Mouse (Mus musculus) cerebellum, adult 2 months (tissue): ENCODE results near the gene Dact1. TPM values are rescaled to one million over a fixed set of nuclear protein-coding genes. Genes with fewer than 3 reads are reported as not detected.

Experiments used
- DNase-seq, 2 experiments: peaks; one replicate each; pipeline ENCODE4 v3.0.0; 2021
- H3K27ac ChIP-seq: fragments of 200-500 bp; 2 replicates; pipeline ENCODE4 v1.5.1; 2012; ENCODE audit warnings: low read length, control low read depth, inconsistent platforms; ENCODE audit not compliant: insufficient read depth
- H3K27me3 ChIP-seq: fragments of 200-500 bp; 2 replicates; pipeline ENCODE4 v1.6.1; 2012; ENCODE audit warnings: inconsistent platforms, mild to moderate bottlenecking, low read length, moderate library complexity; ENCODE audit not compliant: control insufficient read depth, insufficient read depth
- H3K4me1 ChIP-seq: fragments of 200-500 bp; 2 replicates; pipeline ENCODE4 v1.6.1; 2011; ENCODE audit warnings: low read length; ENCODE audit not compliant: control insufficient read depth, insufficient read depth
- H3K4me3 ChIP-seq: fragments of 200-500 bp; replicated peaks from 2 replicates; pipeline ENCODE3; 2011; ENCODE audit warnings: mild to moderate bottlenecking, low read depth, low read length, control low read depth; ENCODE audit not compliant: insufficient read depth
- CTCF ChIP-seq: fragments of 200-500 bp; IDR thresholded peaks from 2 replicates; pipeline ENCODE4 v1.5.1; 2011; ENCODE audit warnings: low read depth, mild to moderate bottlenecking, control low read depth, low read length, moderate library complexity, borderline replicate concordance; ENCODE audit not compliant: insufficient read depth
- POLR2A ChIP-seq: fragments of 200-500 bp; IDR thresholded peaks from 2 replicates; pipeline ENCODE4 v1.6.1; 2011; ENCODE audit warnings: low read length, control low read depth, borderline replicate concordance; ENCODE audit not compliant: insufficient read depth
- WGBS: fragments of 180-500 bp; shearing (Covaris S2); methylation state at CpG from one replicate; pipeline ENCODE4 v1.1.7; 2018; 5-methylcytosine and 5-hydroxymethylcytosine counted together
- polyA plus RNA-seq: library from polyadenylated mRNA; depleted of rRNA; stranded (reverse); fragments of >200 nt; gene quantifications from 2 replicates; pipeline ENCODE4 v1.2.3, GENCODE M21; 2012; rRNA removed

The Dact1 gene
- polyA plus RNA-seq, 1 experiment: 17.0 TPM

GRCm38 (mm10) chr12:71364531-71364930 lies 54.8 kb downstream of the Dact1 start:
- TF ChIP-seq POLR2A (no peak), CTCF (no peak)
- 71% methylated on average over 3 of the region's 3 CpGs for WGBS
- no peaks in the 10 kb centered on the region for H3K27me3 ChIP-seq
- DNase-seq: no peak
- no peak overlapping the region for H3K27ac ChIP-seq
- peaks cover 12% of the 10 kb centered on the region; the same call in 1 of the 2 replicates for H3K4me1 ChIP-seq
- H3K4me3 ChIP-seq: no peak overlapping the region

DNA sequence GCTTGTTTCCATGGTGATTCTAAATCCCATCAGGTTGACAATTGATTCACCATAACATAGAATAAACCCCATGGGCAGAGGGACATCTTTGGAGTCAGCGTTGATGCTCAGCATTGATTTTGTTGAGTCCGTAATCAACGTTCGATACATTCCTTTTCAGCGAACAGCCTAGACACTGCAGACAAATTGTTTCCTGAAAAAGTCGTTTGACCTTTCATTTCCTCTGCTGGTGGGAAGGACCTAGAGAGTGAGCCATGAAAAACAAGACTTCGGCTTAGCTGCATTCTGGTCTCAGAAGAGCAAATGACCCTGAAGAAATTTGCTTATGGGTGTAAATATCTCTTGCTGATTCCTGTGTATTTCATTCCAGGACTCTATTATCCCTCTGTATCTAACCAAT lies 55.5 kb downstream of the Dact1 start:
- Histone ChIP-seq H3K4me1 (peaks cover 16% of the 10 kb centered on the region; the same call in 1 of the 2 replicates), H3K27ac (no peak overlapping the region), H3K27me3 (no peaks in the 10 kb centered on the region), H3K4me3 (no peak overlapping the region)
- 87% methylated on average over 7 of the region's 7 CpGs for WGBS
- TF ChIP-seq CTCF: no peak
- no peak for TF ChIP-seq POLR2A
- DNase-seq: no peak

GRCm38 (mm10) chr12:71366175-71366574 lies 56.5 kb downstream of the Dact1 start:
- DNase-seq: peak; percentile 73 to 83
- 4% methylated on average over 6 of the region's 6 CpGs for WGBS
- Histone ChIP-seq H3K4me1 (peaks cover 16% of the 10 kb centered on the region; the same call in 1 of the 2 replicates), H3K27ac (peak overlapping the region; percentile 29), H3K27me3 (no peaks in the 10 kb centered on the region), H3K4me3 (no peak overlapping the region)
- no peak for TF ChIP-seq CTCF
- peak; percentile 15; the same call in 1 of the 2 replicates for TF ChIP-seq POLR2A

- DNase-seq: no peak
- Histone ChIP-seq H3K4me3 (no peak overlapping the region), H3K27ac (no peak overlapping the region), H3K4me1 (peaks cover 19% of the 10 kb centered on the region; the same call in 1 of the 2 replicates), H3K27me3 (no peaks in the 10 kb centered on the region)
- TF ChIP-seq POLR2A (no peak), CTCF (no peak)
- 94% methylated on average over 5 of the region's 5 CpGs for WGBS
Observed at GRCm38 (mm10) chr12:71368631-71369030, 58.9 kb downstream of the Dact1 start.

Other genes starting within 250 kb of the Dact1 start
- gene Tomm20l, start 198.5 kb upstream of the Dact1 start, polyA plus RNA-seq: not detected in 2 replicates
- gene Timm9, start 173.2 kb upstream of the Dact1 start, polyA plus RNA-seq: 76.6 and 78.0 TPM in 2 replicates
- 6.5 and 6.8 TPM in 2 replicates for gene 2700049A03Rik, start 173.0 kb upstream of the Dact1 start, polyA plus RNA-seq